Mouse (Mus musculus) thymus, postnatal 36 days (tissue): Measurements from ENCODE around the gene Ankrd17.
"Not testable (repeated sequence)": the region's sequence is repeated elsewhere in the genome, so short reads cannot be mapped to it uniquely, and the experiment has no call there.

Source experiments
- DNase-seq, 2 experiments: peaks; one replicate each; pipeline ENCODE4 v3.0.0; 2022; ENCODE audit warnings: mixed read lengths in 2 of 2

The Ankrd17 gene

GRCm38 (mm10) chr5:90338177-90339091, 27.9 kb downstream of the Ankrd17 start:
- no peak for DNase-seq

DNA sequence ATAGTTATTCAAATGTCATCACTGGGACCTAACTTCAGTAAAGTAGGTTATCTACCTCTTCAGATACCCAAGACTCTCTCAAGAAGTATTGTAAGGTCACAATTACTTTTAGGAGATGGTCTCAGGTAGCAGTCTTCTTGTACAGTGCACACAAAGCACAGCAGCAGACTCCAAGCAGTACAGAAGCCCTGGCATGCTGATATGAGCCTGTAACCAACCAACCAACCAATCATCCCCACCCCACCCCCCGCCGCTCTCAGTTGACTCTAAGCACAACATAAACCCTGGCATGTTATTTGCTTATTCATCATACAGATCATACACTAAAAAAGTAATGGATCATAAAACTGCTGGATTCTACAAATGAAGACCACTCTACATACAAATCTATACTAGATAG, 33.9 kb downstream of the Ankrd17 start:
- no peak for DNase-seq

GRCm38 (mm10) chr5:90331071-90331470, 35.3 kb downstream of the Ankrd17 start:
- DNase-seq, result no peak

DNA sequence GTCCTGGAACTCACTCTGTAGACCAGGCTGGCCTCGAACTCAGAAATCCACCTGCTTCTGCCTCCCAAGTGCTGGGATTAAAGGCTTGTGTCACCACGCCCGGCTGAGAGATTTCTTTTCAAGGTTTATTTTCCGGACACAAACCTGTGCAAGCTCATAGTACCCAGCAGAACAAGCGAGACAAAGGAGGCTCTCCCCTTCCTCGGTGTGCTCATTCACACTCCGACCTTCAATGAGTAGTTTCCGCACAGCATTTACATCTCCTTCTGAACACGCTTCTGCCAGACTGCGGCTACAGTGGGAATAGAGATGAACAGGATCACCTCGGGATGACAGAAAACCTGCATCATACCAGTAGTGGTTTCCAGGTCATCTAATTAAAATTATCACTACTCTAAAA, 68.0 kb downstream of the Ankrd17 start:
- DNase-seq, result no peak

GRCm38 (mm10) chr5:90289887-90290286, 76.5 kb downstream of the Ankrd17 start:
- no peak for DNase-seq

DNA sequence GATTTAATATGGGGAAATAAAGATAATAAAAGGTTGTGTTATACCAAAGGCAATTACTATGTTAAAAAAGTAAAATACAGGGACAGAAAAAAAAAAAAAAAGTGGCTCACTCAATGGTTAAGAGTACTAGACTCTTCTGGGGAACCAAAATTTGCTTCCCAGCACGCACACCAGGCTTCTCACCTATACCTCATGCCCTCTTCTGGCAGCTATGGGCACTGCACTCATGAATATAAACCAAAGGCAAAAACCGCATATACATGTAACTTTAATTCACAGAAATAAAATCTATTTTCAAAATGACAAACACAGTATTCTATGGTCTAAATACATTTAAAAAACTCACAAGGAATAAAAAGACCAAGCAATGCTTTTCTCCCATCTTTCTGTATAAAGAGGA, 79.8 kb downstream of the Ankrd17 start:
- DNase-seq, result peak; percentile 28 to 45

GRCm38 (mm10) chr5:90280061-90280460, 86.3 kb downstream of the Ankrd17 start:
- no peak for DNase-seq

- no peak for DNase-seq
These were observed 87.0 kb downstream of the Ankrd17 start for GRCm38 (mm10) chr5:90279418-90279817.

- no peak for DNase-seq
These were observed 88.9 kb downstream of the Ankrd17 start for GRCm38 (mm10) chr5:90277443-90277842.

GRCm38 (mm10) chr5:90274806-90275205, 91.6 kb downstream of the Ankrd17 start:
- DNase-seq, result no peak

- DNase-seq, result not testable (repeated sequence)
These were observed 104.1 kb downstream of the Ankrd17 start for GRCm38 (mm10) chr5:90262230-90262629.

DNA sequence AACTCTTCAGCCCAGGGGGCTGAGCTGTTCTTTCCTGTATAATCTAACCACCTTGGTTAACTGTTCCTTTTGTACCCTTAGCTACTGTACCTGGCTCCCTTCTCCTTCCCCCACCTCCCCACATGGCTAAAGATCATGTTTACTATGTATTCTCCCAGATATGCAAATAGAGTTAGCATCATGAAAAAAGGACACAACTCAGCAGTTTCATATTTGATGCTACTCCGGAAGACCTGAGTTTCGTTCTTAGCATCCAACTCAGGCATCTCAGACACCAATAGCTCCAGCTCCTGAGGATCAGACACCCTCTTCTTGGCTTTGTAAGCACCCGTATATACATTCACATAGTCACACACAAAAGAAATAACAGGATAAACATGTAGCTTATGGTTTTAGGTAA, 109.4 kb downstream of the Ankrd17 start:
- DNase-seq, result no peak

DNA sequence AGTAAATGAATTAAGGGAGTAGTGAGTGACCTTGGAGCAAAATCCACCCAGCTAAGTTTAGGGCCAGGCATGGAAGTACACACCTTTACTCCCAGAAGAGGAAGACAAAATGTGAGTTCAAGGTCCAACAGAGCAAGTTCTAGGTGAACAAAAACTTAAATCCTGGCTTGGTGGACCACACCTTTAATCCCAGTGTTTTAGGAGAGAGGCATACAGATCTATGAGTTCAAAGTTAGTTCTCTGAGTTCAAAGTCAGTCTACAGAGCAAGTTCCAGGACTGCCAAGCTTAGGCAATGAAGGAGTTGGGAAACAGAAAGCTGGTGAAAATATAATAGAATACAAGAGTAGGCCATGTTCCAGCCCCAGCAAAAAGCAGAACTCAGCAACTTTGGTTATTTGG, 118.9 kb downstream of the Ankrd17 start:
- no peak for DNase-seq

DNA sequence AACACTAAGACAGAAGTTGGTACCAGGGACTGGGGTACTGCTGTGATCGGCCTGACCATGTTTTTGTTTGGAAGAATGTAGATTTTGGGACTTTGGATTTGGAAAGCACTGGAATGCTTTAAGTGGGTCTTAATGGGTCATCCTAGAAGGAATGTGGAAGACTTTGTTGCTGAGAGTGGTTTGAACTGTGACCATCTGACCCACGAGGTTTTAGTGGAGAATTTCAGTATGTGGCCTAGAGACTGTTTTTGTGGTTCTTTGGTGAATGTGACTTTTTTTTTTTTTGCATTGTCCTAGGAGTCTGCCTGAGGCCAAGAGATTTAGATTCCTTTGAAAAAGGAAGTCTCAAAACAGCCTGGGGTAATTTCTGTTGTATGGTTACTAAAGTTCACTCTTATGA, 119.4 kb downstream of the Ankrd17 start:
- DNase-seq, result no peak

- DNase-seq, result no peak
These were observed 119.8 kb downstream of the Ankrd17 start for GRCm38 (mm10) chr5:90246567-90246966.

DNA sequence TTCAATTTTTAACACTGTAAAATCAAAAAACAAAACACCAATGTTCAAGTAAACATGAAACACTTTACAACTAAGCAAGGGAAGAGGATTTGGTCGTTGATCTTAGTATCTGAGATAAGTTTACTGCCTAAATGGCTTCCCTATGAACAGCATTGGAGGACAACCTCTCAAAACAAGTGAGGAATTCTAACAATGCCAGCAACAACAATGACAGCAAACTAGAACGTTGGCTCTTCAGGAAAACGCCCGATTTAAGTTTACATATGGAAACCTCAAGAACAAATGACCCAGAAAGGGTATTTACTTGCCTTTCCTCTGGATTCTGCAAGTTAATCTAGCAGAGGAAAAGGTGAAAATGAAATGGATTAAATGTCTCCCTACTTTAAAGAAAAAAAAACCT, 121.0 kb downstream of the Ankrd17 start:
- DNase-seq, result no peak

DNA sequence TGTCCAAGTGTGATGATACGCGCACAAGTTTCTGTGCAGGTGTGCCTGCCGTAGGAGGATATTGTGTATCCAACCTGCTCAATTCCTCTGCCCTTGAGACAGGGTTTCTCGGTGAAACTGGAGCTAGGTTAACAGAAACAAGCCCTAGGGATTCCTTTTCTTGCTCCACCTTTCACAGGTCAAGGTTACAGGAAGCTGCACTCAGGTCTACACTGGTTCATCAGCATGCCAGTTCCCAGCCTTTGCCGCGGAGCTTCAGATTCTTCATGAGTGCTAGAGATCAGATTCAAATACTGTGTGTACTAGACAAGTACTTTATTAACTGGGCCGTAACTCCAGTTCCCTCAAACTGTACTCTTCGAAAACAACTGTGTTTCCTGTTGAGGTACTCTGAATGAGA, 131.2 kb downstream of the Ankrd17 start:
- no peak for DNase-seq

- DNase-seq, result no peak
These were observed 133.1 kb downstream of the Ankrd17 start for GRCm38 (mm10) chr5:90233305-90233704.

DNA sequence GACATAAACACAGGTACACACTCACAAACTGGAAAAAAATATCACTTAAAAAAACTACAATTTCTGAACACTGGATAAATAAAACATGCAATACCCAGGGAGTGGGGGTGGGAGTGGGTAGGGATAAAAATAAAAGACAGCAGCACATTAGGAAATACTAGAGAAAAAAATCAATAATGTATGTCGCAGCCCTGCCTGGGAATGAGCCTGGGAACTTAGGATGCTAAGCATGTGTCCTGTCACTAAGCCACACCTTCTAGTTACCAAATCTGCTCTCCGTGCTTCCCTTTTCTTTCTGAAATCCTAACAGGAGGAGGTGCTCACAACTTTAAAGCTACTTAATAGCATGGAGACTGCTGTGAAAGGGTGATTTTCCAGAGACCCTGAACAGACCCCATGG, 136.6 kb downstream of the Ankrd17 start:
- no peak for DNase-seq

DNA sequence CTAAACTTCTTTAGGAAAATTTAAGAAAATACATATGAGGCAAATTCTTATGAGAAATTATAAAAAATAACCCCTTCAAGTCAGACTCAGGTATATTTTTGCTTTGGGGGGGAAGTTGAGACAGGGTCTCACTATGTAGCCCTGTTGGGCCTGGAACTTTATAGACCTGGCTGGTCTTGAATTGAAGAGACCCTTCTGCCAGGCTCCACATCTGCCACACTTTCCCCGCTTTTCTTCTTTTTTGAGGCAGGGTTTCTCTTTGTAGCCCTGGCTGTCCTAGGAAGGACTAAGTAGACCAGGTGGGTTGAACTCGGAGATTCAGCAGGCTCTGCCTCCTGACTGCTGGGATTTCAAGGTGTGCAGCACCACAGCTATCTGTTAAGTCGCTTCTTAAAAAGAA, 139.7 kb downstream of the Ankrd17 start:
- DNase-seq, result no peak

GRCm38 (mm10) chr5:90224730-90225129, 141.6 kb downstream of the Ankrd17 start:
- DNase-seq, result no peak

GRCm38 (mm10) chr5:90223534-90224381, 142.6 kb downstream of the Ankrd17 start, which contains the start of gene Cox18:
Cox18 (minus strand) TSS chr5:90224001.
- peak; percentile 98 to 99 for DNase-seq

- DNase-seq, result no peak
These were observed 143.4 kb downstream of the Ankrd17 start for GRCm38 (mm10) chr5:90222937-90223336.

- DNase-seq, result no peak
These were observed 148.6 kb downstream of the Ankrd17 start for GRCm38 (mm10) chr5:90217791-90218190.
